Mouse (Mus musculus) neutrophil, adult 59 days (primary cell): ENCODE measurements around the gene Olfr481. TPM values are rescaled to one million over a fixed set of nuclear protein-coding genes. Genes with fewer than 3 reads are reported as not detected.

ENCODE experiments used
- total RNA-seq, 2 experiments: library from RNA; stranded (reverse); gene quantifications; 1 replicate in 1 of 2; 2 replicates in 1 of 2; pipeline ENCODE4 v1.2.4; 2023

Olfr481 gene
- total RNA-seq = not detected

GRCm38 (mm10) chr7:108079555-108079954, at the start of gene Olfr481:
Gene Olfr481, plus strand, starts transcription at chr7:108079855.

DNA sequence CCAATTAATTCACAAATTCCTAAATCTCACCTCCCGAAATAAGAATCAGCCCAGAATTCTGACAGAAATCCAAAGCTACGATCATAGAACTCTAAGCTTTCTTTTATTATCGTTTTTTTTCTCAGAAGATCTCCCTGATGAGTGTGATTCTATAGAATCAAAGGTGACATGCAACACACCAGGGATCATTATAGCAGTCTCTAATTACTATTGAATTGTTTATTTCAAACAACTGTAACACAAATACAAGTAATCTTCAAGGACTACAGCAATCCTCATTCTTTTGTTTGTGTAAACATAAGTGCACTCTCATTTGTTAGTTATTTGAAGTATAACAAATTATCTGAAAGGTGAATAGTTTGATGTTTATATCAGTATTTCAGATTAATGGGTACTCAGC, 45.8 kb upstream of the Olfr481 start, which contains the start of gene Olfr478:
Gene Olfr478 (minus strand): TSS at position 101 of the 400 bp plus-strand sequence.

GRCm38 (mm10) chr7:108050393-108050792, 29.3 kb upstream of the Olfr481 start, which contains the start of gene Olfr479:
Gene Olfr479, plus strand, starts transcription at chr7:108050693.

DNA sequence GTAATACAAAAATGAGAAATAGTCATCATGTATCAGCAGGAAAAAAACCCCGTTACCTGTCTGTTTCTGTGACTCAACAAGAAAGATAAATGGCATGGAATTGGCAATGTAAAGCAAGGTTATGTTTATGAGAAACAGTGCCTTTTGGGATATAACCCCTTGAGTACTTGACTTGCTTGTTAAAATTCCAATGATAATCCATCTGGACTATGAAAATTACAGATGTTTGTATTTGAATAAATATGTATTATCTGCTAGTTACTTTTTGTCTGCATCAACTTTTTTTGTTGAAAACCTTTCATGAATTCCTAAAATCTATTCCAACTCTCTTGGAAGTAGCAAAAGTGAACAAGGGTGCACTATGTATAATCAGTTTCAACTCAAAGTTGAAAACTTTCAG, 12.4 kb upstream of the Olfr481 start, which contains the start of gene Olfr480:
Gene Olfr480 (minus strand): TSS at position 101 of the 400 bp plus-strand sequence.

DNA sequence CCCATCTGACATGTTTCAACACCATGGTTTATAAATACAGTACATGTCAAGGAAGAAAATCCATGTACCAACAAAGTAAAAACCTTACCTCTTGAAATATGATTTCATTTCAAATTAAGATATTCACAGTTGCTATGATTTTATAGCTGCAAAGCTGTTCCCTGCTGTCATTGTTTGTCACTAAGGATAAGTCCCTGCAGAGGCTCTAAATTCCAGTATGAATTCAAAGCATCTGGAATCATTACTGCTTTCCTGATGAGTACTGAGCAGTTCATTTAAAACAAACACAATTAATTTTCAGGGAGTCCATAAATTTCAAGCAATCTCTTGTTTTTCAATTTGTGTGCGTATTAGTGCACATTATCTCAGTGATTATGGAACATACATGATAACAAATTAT, 17.8 kb downstream of the Olfr481 start, which contains the start of gene Olfr482:
Gene Olfr482 (minus strand): TSS at position 101 of the 400 bp plus-strand sequence.

GRCm38 (mm10) chr7:108100549-108100948, 20.9 kb downstream of the Olfr481 start, which contains the start of gene Olfr483:
Gene Olfr483, plus strand, starts transcription at chr7:108100849.

DNA sequence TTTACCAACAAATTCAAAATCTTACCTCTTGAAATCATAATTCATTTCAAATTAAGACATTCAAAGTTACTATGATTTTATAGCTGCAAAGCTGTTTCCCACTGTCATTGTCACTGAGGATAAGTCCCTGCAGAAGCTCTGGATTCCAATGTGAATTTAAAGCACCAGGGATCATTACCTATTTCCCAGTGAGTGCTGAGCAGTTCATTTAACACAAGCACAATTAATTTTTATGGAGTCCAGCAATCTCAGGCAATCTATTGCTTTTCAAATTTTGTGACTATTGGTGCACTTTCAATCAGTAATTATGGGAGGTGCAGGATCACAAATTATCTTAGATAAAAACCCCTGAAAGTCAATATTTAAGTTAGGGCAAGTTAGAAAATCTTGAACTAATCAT, 47.7 kb downstream of the Olfr481 start, which contains the start of gene Olfr484:
Gene Olfr484 (minus strand): TSS at position 101 of the 400 bp plus-strand sequence.

Other genes starting within 250 kb of the Olfr481 start
- not detected for gene Olfr470, start 232.4 kb upstream of the Olfr481 start, total RNA-seq
- not detected for gene Olfr472, start 182.0 kb upstream of the Olfr481 start, total RNA-seq
- gene Olfr473, start 149.4 kb upstream of the Olfr481 start, total RNA-seq = not detected
- not detected for gene Olfr474, start 125.2 kb upstream of the Olfr481 start, total RNA-seq
- not detected for gene Olfr476, start 115.1 kb upstream of the Olfr481 start, total RNA-seq
- gene Olfr477, start 93.2 kb upstream of the Olfr481 start, total RNA-seq = not detected
- not detected for gene Olfr478, start 45.9 kb upstream of the Olfr481 start, total RNA-seq
- not detected for gene Olfr479, start 29.2 kb upstream of the Olfr481 start, total RNA-seq
- not detected for gene Olfr480, start 12.5 kb upstream of the Olfr481 start, total RNA-seq
- gene Olfr482, start 17.7 kb downstream of the Olfr481 start, total RNA-seq = 1 to 10 TPM; 1.0 to 1.7 TPM
- not detected for gene Olfr483, start 21.0 kb downstream of the Olfr481 start, total RNA-seq
- not detected for gene Olfr484, start 47.6 kb downstream of the Olfr481 start, total RNA-seq
- gene Olfr485, start 80.0 kb downstream of the Olfr481 start, total RNA-seq = not detected
- not detected for gene Olfr486, start 92.9 kb downstream of the Olfr481 start, total RNA-seq
- gene Olfr487, start 134.8 kb downstream of the Olfr481 start, total RNA-seq = not detected
- gene Olfr488, start 178.5 kb downstream of the Olfr481 start, total RNA-seq = not detected
- gene Olfr490, start 209.1 kb downstream of the Olfr481 start, total RNA-seq = not detected
- gene Olfr491, start 233.6 kb downstream of the Olfr481 start, total RNA-seq = not detected
- not detected for gene Olfr492, start 243.8 kb downstream of the Olfr481 start, total RNA-seq